Mouse (Mus musculus) MEL (cell line): Measurements from ENCODE around the gene Vmn1r43.

Experiments
- EP300 ChIP-seq, 2 experiments: IDR thresholded peaks; 2 replicates each; pipeline ENCODE4 v1.6.1; 2011; ENCODE audit warnings: improper control_type of control experiment in 2 of 2, low read length in 2 of 2, low read depth in 1 of 2, mild to moderate bottlenecking in 1 of 2
- GATA1 ChIP-seq: IDR thresholded peaks from 2 replicates; pipeline ENCODE4 v1.6.1; 2011; ENCODE audit warnings: low read depth, low read length, improper control_type of control experiment
- POLR2A ChIP-seq, 2 experiments: IDR thresholded peaks; 2 replicates each; pipeline ENCODE4 v1.6.1; 2011 to 2012; ENCODE audit warnings: low read length in 2 of 2, mild to moderate bottlenecking in 2 of 2, control low read depth in 1 of 2, improper control_type of control experiment in 1 of 2, low read depth in 1 of 2, moderate library complexity in 1 of 2; ENCODE audit not compliant: control insufficient read depth in 1 of 2, insufficient read depth in 1 of 2, poor library complexity in 1 of 2
- RAD21 ChIP-seq: IDR thresholded peaks from 2 replicates; pipeline ENCODE4 v1.6.1; 2011; ENCODE audit warnings: mild to moderate bottlenecking, low read depth, low read length, improper control_type of control experiment
- SIN3A ChIP-seq: IDR thresholded peaks from 2 replicates; pipeline ENCODE4 v1.6.1; 2012; ENCODE audit warnings: low read length, improper control_type of control experiment, inconsistent platforms
- TCF12 ChIP-seq: IDR thresholded peaks from 2 replicates; pipeline ENCODE4 v1.6.1; 2014; ENCODE audit warnings: low read depth, mild to moderate bottlenecking, inconsistent platforms, low read length, improper control_type of control experiment, moderate library complexity
- USF1 ChIP-seq: IDR thresholded peaks from 2 replicates; pipeline ENCODE4 v1.6.1; 2014; ENCODE audit warnings: low read depth, mild to moderate bottlenecking, inconsistent platforms, low read length, improper control_type of control experiment, moderate library complexity
- ZC3H11A ChIP-seq: IDR thresholded peaks from 2 replicates; pipeline ENCODE4 v1.6.1; 2012; ENCODE audit warnings: low read depth, mild to moderate bottlenecking, inconsistent platforms, low read length, improper control_type of control experiment

DNA sequence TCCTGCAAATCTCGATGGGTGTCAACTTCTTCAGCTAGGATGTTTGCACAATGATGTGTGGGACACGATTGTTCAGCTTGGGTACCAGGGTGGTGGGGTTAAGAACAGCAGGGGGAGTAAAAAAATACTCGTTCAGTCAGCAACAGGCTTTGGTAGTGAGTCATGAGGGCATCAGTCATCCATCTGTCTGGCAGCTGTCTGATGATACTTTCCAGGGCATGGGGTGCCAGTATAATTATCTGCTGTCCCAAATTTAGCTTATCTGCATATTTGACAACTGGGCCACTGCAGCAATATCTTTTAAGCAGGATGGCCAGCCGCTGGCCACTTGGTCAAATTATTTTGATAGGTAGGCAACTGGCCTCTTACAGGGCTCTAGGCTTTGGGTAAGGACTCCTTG lies 12.4 kb downstream of the Vmn1r43 start:
- TF ChIP-seq SIN3A (no peak), TCF12 (no peak), RAD21 (no peak), EP300 (IDR thresholded peaks at IDR 0.05; ENCODE audit: low read depth in 1 of 2, low read length in 2 of 2) (no peak), GATA1 (no peak), ZC3H11A (no peak), USF1 (no peak), POLR2A (IDR thresholded peaks at IDR 0.05; ENCODE audit: control insufficient read depth in 1 of 2, insufficient read depth in 1 of 2, low read depth in 1 of 2, low read length in 2 of 2, poor library complexity in 1 of 2) (no peak)
